Mouse (Mus musculus): ENCODE results near the gene Cnpy1. TPM values are rescaled to one million over a fixed set of nuclear protein-coding genes. Genes with fewer than 3 reads are reported as not detected.

Gene Cnpy1
- total RNA-seq (2018; cell fraction: chromatin; rRNA removed): not detected
- under 1 TPM in 1 of 26 experiments, not detected in 25; 0.17 TPM for total RNA-seq (2018; cell fraction: cytosol; rRNA removed)
- not detected for total RNA-seq (2018; cell fraction: nucleus; rRNA removed)
- polyA plus RNA-seq (2018): not detected in 3 replicates

DNA sequence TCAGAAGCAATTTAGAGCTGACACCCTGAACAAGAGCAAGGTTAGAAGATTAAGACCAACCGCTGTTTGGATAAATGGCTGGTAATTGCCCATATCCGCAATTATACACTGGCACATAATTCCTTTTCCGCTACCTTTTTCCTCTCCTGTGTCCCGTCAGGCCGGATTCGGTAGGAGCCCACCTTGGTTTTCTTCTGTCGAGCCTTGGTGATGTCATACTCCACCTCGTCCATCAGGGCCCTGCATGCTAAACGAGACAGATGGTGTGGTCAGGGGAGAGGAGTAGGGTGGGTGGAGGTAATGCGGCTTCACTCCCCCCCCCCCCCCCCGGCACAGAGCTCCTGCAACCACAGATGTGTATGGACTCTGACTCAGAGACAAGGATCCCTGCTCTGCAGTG, at the start of gene Cnpy1:
Gene Cnpy1, minus strand, starts transcription at position 233 of the 400 bp plus-strand sequence.
- WGBS (ENCODE audit: missing documents): 90% methylated on average over 9 of the region's 11 CpGs
- Histone ChIP-seq H3K79me2 (ENCODE audit: inconsistent target) (no peaks in the 10 kb centered on the region), H3K36me3 (ENCODE audit: inconsistent target) (no peaks in the 10 kb centered on the region), H3K27ac (no peak within 1 kb of the TSS), H3K4me3 (ENCODE audit: inconsistent target) (no peak within 1 kb of the TSS)

DNA sequence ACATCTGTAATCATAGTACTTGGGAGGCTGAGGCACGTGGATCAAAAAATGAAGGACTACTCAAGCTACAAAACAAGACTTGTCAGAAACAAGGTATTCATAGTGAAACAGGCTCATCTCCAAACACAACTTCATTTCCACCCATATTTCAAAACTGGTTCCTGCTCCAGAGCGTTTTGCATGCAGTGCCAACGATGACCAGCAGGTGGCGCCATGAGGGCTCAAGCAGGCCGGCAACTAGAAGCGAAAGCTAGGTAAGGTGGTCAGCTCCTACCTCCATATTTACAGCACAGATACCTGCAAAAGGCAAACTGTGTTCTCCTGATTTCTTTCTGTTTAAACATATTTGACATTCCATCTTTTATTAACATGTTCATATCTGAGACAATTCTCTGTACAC, 48.4 kb upstream of the Cnpy1 start:
- Histone ChIP-seq H3K36me3 (ENCODE audit: inconsistent target) (no peaks in the 10 kb centered on the region), H3K79me2 (ENCODE audit: inconsistent target) (no peaks in the 10 kb centered on the region), H3K4me3 (ENCODE audit: inconsistent target) (no peak overlapping the region), H3K27ac (no peak overlapping the region)
- WGBS (ENCODE audit: missing documents): 6% methylated on average over 6 of the region's 6 CpGs

GRCm38 (mm10) chr5:28292281-28292680, 46.7 kb upstream of the Cnpy1 start:
- Histone ChIP-seq H3K79me2 (ENCODE audit: inconsistent target) (no peaks in the 10 kb centered on the region), H3K4me3 (ENCODE audit: inconsistent target) (no peak overlapping the region), H3K27ac (no peak overlapping the region), H3K36me3 (ENCODE audit: inconsistent target) (no peaks in the 10 kb centered on the region)
- 54% methylated on average over 3 of the region's 3 CpGs for whole genome bisulfite sequencing (ENCODE audit: missing documents)

DNA sequence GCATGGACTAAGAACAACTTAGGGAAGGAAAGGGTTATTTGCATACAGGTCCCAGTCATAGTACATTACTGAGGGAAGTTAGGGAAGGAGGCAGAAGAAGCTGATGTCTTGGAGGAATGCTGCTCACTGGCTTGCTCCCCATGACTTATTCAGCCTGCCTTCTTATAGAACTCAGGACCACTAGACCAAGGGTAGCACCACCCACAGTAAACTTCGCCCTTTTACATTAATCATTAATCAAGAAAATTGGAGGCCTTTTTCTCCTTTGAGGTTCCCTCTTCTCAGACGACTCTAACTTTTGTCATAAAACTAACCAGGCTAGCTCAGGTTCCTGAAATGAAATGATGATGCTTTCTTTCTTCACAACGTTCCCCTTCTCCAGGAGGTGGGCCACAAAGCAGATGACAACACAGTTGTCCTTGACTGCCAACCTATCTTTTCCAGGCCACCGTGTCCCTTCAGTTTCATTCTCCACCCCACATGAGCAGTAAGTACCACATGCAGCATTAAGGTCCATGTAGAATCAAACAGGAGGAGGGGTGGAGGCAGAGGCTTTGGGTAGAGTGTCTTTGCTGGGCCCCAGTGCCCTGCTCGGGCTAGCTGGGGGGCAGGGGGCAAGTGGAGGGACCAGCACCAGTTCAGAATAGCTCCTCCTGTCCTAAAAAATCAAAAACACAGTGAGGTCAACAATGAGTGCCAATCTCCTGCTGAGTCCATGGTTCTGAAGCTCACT, 45.7 kb upstream of the Cnpy1 start:
- WGBS (ENCODE audit: missing documents): 87% methylated on average over 5 of the region's 5 CpGs
- H3K27ac ChIP-seq: no peak overlapping the region
- H3K79me2 ChIP-seq (ENCODE audit: inconsistent target): no peaks in the 10 kb centered on the region
- no peaks in the 10 kb centered on the region for H3K36me3 ChIP-seq (ENCODE audit: inconsistent target)
- no peak overlapping the region for H3K4me3 ChIP-seq (ENCODE audit: inconsistent target)

DNA sequence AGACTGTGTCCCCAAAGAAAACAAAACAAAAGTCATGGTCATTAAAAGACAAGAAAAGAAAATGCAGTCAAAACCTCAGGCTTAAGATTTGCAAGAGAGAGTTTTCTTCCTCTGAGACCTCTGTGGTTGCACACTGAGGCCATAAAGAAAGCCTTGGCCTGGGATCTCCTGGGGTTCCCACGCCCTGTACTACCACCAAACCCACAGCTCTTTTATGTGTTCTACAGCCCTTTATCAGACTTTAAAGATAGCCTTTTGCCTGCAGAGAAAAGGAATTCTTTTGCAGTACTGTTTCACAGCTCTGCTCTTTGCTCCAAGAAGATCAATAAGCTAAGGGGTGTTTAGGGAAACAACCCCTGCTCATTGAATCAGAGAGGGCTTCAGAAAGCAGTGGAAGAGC, 45.0 kb upstream of the Cnpy1 start:
- no peak overlapping the region for H3K4me3 ChIP-seq (ENCODE audit: inconsistent target)
- no peaks in the 10 kb centered on the region for H3K36me3 ChIP-seq (ENCODE audit: inconsistent target)
- no peaks in the 10 kb centered on the region for H3K79me2 ChIP-seq (ENCODE audit: inconsistent target)
- 73% methylated on average over 1 of the region's 1 CpGs for WGBS (ENCODE audit: missing documents)
- H3K27ac ChIP-seq: no peak overlapping the region

- no peaks in the 10 kb centered on the region for H3K36me3 ChIP-seq (ENCODE audit: inconsistent target)
- no peak overlapping the region for H3K4me3 ChIP-seq (ENCODE audit: inconsistent target)
- H3K27ac ChIP-seq: no peak overlapping the region
- 76% methylated on average over 3 of the region's 3 CpGs for WGBS (ENCODE audit: missing documents)
- H3K79me2 ChIP-seq (ENCODE audit: inconsistent target): no peaks in the 10 kb centered on the region
Measured at GRCm38 (mm10) chr5:28289111-28289510, 43.5 kb upstream of the Cnpy1 start.

GRCm38 (mm10) chr5:28277279-28277678, 31.7 kb upstream of the Cnpy1 start:
- WGBS (ENCODE audit: missing documents): 85% methylated on average over 2 of the region's 2 CpGs
- Histone ChIP-seq H3K36me3 (ENCODE audit: inconsistent target) (no peaks in the 10 kb centered on the region), H3K4me3 (ENCODE audit: inconsistent target) (no peak overlapping the region), H3K27ac (no peak overlapping the region), H3K79me2 (ENCODE audit: inconsistent target) (no peaks in the 10 kb centered on the region)

GRCm38 (mm10) chr5:28272836-28273235, 27.2 kb upstream of the Cnpy1 start:
- Histone ChIP-seq H3K79me2 (ENCODE audit: inconsistent target) (no peaks in the 10 kb centered on the region), H3K36me3 (ENCODE audit: inconsistent target) (no peaks in the 10 kb centered on the region), H3K4me3 (ENCODE audit: inconsistent target) (no peak overlapping the region), H3K27ac (no peak overlapping the region)
- WGBS (ENCODE audit: missing documents): 94% methylated on average over 2 of the region's 2 CpGs

- peak overlapping the region; percentile 37; the same call in 1 of the 2 replicates for H3K27ac ChIP-seq
- 9% methylated on average over 6 of the region's 6 CpGs for WGBS (ENCODE audit: missing documents)
Measured at GRCm38 (mm10) chr5:28269469-28269991, 23.9 kb upstream of the Cnpy1 start.

GRCm38 (mm10) chr5:28267576-28267975, 22.0 kb upstream of the Cnpy1 start:
- WGBS (ENCODE audit: missing documents): 86% methylated on average over 2 of the region's 2 CpGs
- Histone ChIP-seq H3K4me3 (ENCODE audit: inconsistent target) (no peak overlapping the region), H3K27ac (no peak overlapping the region), H3K79me2 (ENCODE audit: inconsistent target) (no peaks in the 10 kb centered on the region), H3K36me3 (ENCODE audit: inconsistent target) (no peaks in the 10 kb centered on the region)

More at GRCm38 (mm10) chr5:28269469-28269991, 23.9 kb upstream of the Cnpy1 start:
- Histone ChIP-seq H3K4me3 (ENCODE audit: inconsistent target) (no peak overlapping the region), H3K36me3 (ENCODE audit: inconsistent target) (no peaks in the 10 kb centered on the region), H3K79me2 (ENCODE audit: inconsistent target) (no peaks in the 10 kb centered on the region)

DNA sequence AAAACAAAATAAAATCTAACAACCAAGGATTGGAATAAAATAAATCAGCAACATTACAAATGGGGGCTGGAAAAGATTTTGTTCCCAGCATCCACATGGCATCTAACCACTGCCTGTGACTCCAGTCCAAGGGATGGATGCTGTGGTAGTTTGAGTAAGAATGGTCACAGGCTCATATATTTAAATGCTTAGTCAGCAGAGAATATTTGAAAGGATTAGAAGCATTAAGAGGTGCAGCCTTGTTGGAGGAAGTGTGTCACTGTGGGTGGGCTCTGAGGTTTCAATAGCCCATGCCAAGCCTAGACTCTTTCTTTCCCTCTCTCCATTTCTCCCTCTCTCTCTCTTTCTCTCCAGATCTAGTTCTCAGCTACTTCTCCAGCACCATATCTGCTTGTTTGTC, 20.0 kb upstream of the Cnpy1 start:
- H3K4me3 ChIP-seq (ENCODE audit: inconsistent target): no peak overlapping the region
- no peak overlapping the region for H3K27ac ChIP-seq

DNA sequence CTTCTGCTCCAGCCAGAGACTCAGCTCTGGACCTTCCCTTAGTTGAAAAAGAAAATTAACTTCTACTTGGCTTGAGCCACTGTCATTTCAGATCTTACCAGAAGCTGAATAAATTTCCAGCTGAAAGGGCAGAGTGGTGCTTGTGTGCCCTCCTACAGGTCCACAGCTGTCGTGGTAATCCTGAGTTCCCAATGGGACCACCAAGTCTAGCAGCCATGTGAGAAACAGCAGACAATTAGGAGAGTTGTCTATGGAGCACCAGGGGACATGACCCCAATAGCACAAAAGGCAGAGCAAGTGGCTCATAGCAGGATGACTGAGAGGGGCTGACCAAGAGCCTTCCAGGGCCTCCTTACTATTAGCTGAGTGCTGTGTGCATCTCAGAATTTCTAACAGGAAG, 18.2 kb upstream of the Cnpy1 start:
- Histone ChIP-seq H3K36me3 (ENCODE audit: inconsistent target) (no peaks in the 10 kb centered on the region), H3K79me2 (ENCODE audit: inconsistent target) (no peaks in the 10 kb centered on the region), H3K4me3 (ENCODE audit: inconsistent target) (no peak overlapping the region), H3K27ac (no peak overlapping the region)
- 93% methylated on average over 1 of the region's 1 CpGs for WGBS (ENCODE audit: missing documents)

More for the DNA sequence above, 20.0 kb upstream of the Cnpy1 start:
- Histone ChIP-seq H3K79me2 (ENCODE audit: inconsistent target) (no peaks in the 10 kb centered on the region), H3K36me3 (ENCODE audit: inconsistent target) (no peaks in the 10 kb centered on the region)

DNA sequence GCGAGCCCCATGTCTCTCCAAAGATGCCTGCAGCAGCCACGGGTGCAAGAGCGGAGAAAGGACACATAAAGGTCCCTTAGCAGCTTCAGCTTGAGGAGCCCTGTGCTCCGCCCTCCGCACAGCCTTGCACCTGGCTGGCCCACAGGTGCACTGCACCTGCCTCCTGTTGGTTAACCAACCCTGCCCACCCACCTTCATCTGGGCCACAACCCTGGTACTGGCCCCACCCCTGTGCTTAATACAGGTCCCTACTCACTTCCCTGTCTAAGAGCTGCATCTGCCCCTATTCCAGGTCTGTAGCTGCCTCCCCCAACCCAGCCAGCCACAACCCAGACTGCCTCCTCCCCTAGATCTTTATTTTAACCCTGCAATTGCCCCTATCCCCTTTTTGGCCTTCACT, 16.5 kb upstream of the Cnpy1 start:
- no peaks in the 10 kb centered on the region for H3K79me2 ChIP-seq (ENCODE audit: inconsistent target)
- H3K36me3 ChIP-seq (ENCODE audit: inconsistent target): no peaks in the 10 kb centered on the region
- 86% methylated on average over 5 of the region's 5 CpGs for WGBS (ENCODE audit: missing documents)
- no peak overlapping the region for H3K27ac ChIP-seq
- no peak overlapping the region for H3K4me3 ChIP-seq (ENCODE audit: inconsistent target)

DNA sequence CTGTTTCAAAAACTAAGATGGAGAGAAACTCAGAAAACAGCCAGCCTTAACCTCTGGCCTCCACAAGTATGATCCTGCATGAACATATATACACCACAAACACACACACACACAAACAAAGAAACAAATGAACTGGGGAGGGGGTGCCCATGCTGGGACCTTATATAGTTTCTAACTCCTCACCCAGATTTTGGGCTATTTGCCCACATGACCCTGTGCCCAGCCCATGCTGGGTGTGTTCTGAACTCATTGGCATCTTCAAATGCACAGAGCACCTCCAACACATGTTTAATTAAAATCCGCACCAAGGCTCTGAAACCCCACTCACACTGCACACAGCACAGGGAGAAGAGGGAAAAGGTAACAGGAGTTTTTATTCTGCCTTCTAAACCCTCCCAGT, 14.3 kb upstream of the Cnpy1 start:
- no peak overlapping the region for H3K4me3 ChIP-seq (ENCODE audit: inconsistent target)
- no peaks in the 10 kb centered on the region for H3K79me2 ChIP-seq (ENCODE audit: inconsistent target)
- no peaks in the 10 kb centered on the region for H3K36me3 ChIP-seq (ENCODE audit: inconsistent target)
- WGBS (ENCODE audit: missing documents): 100% methylated on average over 1 of the region's 1 CpGs
- 0 out of 2 replicates have a peak overlapping the region, but pooled peaks have one; percentile 17 for H3K27ac ChIP-seq

DNA sequence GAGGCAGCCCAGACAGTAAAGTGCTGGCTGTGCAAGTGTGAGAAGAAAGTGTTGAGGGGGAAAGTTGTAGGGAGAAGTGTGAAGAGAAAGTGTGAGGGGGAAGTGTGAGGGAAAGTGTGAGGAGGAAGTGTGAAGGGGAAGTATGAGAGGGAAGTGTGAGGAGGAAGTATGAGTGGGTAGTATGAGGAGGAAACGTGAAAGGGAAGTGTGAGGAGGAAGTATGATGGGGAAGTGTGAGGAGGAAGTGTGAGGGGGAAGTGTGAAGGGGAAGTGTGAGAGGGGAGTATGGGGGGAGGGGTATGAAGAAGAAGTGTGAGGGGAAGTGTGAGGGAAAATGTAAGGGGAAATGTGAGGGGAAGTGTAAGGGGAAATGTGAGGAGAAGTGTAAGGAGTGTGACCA, 13.8 kb upstream of the Cnpy1 start:
- WGBS (ENCODE audit: missing documents): 0% methylated on average over 1 of the region's 1 CpGs
- H3K27ac ChIP-seq: 0 out of 2 replicates have a peak overlapping the region, but pooled peaks have one; percentile 17
- no peaks in the 10 kb centered on the region for H3K36me3 ChIP-seq (ENCODE audit: inconsistent target)
- H3K79me2 ChIP-seq (ENCODE audit: inconsistent target): no peaks in the 10 kb centered on the region
- H3K4me3 ChIP-seq (ENCODE audit: inconsistent target): no peak overlapping the region

Data from macrophage (primary cell).